Mouse (Mus musculus) layer of hippocampus, adult 9-10 months (tissue): ENCODE data around the gene Mitf.

ENCODE experiments used
- DNase-seq: peaks from one replicate; pipeline ENCODE4 v3.0.0; 2022; ENCODE audit warnings: low spot score

Gene Mitf

DNA sequence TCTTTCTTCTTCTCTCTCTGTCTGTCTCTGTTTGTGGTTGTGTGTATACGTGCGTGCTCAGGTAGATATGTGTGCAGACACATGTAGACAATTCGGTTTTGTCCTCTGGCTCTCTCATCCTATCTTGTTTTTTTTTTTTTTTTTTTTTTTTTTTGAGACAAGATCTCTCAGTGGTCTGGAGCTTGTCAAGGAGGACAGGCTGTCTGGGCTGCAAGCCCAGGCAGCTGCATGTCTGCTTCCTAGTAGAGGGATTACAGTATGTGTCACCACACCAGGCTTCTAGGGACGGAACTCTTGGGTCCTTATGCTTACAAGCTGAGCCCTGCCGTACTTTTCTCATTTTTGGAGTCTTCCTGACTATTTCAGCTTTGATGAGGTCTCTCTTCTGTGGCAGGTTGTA, 73.5 kb downstream of the Mitf start:
- DNase-seq: no peak

DNA sequence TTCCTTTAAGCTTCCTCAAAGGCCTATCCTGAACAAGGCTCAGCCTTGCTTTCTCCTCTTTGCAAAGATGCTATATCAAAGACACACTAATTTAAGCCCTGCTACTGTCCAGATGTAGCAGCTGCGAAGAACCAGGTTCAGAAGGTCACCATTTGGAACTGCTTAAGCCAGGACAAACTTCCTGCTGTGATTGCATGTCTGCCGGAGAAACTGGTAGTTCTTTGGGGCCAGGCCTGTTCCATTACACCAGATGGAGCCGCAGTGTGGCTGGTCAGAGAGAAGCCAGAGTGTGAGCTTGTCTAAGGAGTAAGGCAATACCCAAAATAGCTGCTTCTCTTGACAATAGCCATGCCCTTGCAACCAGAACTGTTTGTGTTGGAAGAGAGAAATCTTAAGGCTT, 75.1 kb downstream of the Mitf start:
- DNase-seq: no peak

DNA sequence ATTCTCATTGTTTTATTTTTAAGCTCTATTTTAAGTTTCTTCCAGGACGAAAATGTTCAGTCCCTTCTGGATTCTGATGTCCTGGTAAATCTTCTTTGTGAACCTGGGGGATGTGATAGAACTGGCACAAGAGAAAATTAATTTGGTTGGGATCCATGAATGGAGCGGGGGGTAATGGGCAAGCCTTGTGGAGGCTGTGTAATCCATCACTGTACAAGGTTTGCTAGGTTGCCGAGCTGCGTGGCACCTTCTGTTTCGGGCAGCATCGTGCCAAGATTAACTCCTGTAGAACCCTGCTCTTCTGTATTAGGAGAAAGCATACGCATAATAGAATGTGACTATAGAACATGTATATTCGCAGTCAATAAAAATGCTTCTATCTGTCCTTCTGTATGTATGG, 76.1 kb downstream of the Mitf start:
- no peak for DNase-seq

DNA sequence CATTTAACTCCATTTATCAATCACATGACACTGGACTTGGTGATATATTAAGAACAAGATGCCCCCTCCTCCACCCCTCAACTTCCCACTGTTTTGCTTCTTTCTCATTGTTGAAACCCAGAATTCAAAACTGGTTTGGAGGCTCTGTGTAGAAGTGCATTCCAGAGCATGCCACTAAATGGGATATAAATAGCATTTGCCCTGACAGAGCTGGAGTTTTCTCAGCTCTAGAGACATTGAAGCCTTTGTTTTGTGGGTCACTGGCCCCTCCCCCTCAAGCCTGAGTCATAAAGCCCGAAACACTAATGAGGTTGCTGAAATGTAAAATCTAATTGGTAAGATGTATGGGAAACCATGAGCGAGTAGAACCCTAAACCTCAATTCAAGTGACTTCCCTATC, 76.6 kb downstream of the Mitf start:
- no peak for DNase-seq

DNA sequence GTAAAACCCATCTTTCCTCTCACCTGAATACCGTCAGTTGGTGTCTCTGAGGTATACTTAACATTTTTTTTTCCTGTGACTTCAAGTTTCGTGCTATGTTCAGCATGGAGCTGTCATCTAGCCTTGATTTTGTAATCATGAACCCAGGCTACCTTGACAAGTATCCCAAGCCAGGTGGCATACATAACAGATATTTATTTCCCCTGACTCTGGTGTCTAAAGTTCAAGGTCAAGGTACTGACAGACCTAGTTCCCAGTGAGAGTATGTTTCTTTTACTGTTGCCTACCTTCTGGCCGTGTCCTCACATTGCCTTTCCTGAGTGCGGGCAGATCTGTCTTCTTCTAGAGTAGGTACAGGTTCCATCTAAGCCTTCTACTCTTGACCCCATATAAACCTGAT, 78.1 kb downstream of the Mitf start:
- DNase-seq: no peak

DNA sequence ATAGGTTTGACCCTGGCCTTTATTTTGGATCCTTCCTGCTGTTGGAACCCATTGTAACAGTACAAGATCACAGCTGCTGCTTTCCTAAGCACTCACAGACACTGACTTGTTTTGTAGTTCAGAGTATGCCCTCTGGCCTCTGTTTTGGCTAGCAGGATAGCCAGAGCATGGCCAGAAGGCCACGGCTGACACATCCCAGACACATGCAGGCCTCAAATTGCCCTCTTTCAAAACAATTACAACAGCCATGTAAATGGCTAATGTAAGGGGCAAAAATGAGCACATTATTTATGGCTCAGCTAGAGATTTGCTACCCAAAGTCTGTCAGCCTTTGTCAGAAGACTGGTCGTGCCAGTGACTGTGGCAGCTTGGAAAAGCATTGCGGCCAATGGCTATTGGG, 78.8 kb downstream of the Mitf start:
- no peak for DNase-seq

DNA sequence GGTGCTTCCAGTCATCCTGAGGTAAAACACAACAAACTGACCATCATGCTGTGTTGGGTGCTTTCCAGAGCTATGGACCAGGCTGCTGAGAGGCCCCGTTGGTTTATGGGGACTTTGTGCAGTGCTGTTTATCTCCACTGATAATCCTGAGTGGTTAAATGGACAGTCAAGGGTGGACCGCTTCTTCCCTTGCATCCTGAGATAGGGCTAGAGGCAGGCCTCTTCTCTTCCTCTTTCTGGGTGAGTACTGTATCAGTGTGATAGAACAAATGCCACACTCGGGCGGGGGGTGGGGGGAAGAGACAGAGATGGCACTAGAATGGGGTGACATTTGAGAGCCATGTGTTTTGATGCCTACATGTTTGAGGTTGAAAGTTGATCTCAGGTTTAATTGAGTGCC, 81.0 kb downstream of the Mitf start:
- no peak for DNase-seq

DNA sequence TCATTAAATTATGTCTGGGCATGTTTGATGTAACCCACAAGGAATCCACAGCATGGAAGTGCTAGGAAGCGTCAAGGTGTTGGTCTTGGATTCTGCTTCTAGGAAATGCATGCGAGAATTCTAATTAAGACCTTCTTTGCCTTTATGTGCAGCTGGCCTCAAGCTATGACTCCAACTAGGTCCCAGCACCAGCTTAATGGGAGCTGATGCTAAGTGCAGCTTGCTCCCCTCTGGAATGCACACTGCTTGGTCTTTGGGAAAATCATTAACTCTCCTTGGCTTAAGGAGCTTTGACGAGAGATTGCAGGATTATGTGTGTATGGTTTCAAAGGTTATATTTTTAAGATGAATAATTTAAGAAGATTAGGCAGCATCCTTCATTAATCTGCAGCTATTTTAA, 81.7 kb downstream of the Mitf start:
- DNase-seq: no peak

DNA sequence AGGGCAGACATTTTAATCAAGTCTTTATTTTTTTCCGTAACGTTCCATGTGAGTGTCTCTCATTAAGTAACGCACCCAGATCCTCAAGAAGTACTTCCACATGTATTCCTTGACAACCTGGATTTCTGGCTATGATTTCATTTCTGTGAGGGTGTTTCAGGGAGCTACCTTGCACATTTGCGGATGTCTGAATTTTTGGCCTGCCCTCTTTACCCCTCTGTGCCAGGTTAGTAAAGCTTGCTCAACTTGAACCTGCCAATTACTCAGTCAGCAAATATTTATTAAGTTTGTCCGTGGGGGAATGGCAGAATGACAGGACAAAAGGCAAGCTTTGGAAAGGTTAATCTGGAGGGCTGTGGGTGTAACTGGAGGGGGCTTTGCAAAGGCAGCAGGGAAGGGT, 86.7 kb downstream of the Mitf start:
- no peak for DNase-seq

DNA sequence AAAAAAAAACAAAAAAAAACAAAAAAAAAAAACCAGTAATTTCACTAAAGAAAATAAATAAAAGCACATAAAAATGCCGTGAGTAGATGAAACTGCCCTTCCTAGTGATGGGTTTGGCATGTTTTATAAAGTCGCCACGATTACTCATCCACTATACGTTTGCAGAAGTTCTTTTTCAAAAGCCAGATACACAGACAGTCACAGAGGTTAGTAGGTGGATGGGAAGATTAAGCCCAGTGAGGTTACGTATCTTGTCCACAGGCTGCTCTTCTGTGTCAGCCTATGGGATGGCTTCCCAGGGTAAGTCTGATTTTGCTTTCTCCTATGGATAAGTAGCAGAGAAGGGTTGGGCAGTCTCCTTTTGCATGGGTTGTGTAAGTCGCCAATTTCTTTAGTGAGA, 90.3 kb downstream of the Mitf start:
- DNase-seq: no peak

DNA sequence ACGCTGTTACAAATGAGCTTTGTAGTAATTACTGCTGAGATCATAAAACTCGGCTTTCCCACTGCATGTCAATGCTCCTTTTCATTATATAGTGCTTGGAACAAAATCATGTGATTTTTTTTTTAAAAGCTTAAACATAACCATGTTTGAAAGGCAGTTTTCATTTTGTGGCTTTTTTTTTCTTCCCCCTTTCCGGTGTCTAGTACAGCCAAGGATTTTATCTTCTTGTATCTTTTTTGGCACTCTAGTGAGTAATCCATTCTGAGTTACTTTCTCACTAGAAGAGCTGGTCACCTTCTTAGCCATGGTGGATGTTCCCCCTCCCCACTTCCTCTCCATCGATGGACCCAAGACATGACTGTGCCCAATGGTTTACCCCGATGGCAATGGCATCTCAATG, 91.2 kb downstream of the Mitf start:
- no peak for DNase-seq

DNA sequence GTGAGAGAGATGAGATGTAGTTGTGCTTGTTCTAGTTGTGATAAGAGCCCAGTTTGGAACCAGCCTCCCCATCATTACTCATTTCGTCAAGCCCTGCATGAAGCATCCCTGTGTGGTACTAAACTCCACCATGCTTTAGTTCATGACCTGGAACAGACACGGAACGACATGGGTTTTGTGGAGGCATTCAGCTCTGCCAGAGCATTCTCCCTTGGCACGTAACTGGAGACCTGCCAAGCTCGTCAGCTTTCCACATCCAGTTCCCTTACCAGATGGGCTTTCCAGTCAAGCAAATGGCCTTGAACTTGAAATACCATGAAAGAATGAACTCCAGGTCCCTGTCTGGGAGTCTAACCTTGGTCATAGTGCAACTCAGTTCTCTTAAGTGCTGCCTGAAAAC, 94.7 kb downstream of the Mitf start:
- DNase-seq: no peak

DNA sequence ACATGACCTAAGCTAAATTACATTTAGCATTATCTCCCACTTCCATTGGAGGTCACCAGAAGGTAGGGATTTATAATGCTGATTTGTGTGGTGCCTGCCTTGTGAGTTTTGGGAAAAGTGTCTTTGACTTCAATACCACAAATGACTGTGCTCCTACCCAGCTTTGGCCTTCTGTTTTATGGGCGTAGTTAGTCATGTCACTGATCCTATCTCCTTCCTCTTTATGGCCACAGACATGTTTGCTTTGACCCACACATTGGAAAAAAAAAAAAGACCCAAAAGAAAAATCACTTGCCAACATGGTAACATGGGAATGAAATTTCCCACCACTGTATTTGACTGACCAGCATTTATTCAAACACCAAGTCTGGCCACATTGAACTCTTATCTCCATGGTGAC, 95.4 kb downstream of the Mitf start:
- DNase-seq: no peak

DNA sequence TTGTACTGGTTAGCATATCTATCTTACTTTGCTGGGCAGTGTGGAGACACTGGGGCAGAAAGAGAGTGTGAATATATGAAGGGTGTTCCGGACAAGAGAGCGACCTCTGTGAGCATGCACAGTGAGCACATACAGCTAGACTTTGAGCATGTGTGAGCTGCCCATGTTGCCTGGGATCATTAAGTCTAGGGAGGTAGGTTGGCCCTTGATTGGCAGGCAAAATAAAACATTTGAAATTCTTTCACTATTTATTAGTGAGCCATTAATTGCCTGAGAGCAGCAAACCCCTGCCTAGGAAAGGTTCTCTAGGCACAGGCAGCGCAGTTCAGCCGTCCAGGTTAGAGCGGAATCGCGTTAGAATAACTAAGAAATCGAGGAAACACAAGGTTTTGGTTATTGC, 107.9 kb downstream of the Mitf start:
- no peak for DNase-seq

DNA sequence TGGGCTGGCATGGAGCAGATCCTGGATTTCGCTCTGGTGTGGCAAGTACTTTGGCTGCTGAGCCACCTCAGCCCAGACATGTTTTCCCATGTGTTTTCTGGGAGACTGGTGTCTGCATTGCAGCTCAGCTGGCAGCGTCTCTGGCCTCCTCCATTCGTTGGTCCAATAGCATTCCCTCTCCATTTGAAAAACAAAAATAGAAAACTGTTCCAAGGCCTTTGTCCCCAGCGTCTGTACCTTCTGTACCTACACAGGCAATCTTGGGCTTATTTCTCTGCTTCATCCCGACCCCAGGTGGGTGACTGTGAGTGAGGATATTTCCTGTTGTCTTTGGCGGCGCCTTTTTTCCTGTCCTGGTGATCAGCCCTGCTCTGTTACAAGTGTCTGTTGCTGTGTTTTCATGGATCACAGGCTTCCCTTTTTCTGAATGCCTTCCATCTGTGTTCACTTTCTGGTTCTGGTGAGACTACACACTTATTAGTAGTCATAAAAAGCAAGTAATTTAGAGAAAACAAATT, 109.6 kb downstream of the Mitf start:
- DNase-seq: no peak

DNA sequence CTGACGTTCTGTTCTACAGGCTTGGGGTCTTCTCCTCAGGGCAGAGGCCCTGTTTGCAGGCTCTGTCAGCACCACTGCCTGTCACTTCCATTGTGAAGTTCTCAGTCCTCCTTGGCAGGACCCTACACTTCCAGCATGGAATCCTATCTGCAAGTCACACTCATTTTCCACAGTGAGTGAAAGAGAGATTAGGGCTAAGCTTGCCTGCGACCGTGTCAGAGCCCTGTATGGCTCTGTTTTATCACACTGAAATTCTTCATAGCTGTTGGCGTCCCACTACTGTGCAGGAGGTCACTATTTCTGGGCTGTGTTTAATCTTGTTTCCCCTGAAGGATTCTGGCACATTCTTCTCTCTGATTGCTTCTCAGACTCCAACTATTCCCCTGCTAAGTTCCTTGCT, 111.2 kb downstream of the Mitf start:
- DNase-seq: no peak

DNA sequence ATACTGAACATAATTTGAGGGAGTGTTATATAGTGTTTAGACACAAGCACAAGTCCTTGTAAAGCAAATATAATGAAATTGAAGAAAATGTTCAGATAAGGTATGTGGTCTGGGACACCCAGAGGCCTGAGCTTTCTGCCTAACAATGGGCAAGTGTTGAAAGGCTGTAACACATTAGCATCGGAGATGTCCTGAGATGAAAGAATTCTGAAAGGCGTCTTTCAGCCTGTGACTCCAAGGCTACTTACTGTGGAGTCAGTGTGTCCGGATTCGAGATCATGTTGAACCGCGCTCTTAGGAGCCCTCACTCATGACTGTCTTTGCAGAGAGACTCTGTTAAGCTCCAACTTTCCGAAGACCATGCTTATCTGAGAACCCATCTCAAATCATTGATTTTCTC, 111.6 kb downstream of the Mitf start:
- no peak for DNase-seq

DNA sequence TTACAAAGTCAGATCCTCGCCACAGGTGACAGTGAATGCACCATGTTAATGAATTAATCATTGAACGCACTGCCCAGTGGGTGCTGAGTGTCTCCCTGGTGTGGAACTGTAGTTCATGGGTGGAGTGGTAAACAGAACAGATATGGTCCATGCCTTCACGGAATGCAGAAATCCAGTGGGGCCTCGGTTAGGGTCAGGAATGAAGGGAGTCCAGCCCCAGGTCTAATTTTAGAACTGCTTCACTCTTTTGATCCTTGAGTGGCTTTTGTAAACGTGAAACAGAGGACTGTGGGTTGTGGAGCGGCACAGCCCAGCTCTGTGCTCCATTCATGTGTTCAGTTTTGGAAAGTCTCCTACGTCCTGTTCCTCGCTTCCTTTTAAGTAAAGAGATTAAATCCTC, 112.4 kb downstream of the Mitf start:
- no peak for DNase-seq

DNA sequence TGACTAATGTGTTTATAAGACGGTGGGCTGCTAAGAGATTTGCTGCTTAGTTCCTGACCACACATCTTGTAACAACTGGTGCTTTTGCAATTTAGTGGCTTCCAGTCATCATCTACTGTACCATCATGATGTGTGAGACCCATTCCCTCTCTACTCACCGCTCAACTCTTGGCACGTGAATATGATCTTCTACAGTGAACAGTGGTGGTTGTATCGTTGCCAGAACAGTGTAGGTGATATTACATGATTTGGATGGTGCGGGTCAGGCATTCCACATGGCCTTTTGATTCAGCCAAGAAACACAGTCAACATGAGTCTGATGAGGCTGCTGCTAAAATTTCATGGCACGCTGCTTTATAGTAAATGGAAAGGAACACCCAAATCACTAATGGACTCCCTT, 114.7 kb downstream of the Mitf start:
- no peak for DNase-seq

DNA sequence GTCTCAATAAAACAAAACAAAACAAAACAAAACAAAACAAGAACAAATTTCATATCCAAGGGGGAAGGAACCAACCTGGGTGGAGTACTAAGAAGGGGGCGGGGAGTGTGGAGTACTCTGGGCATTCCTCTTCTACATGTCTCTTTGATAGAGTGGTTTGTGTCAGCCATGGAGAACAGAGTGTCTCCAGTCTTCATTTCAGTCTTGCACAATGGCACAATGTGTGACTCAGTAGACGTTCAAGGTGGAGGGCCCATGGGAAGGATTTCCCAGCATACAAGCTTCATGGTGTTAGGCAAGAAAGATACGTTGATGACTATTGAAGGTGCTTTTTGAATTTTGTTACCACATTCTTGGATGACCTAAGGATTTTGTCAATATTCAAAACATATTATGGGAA, 117.4 kb downstream of the Mitf start:
- no peak for DNase-seq

DNA sequence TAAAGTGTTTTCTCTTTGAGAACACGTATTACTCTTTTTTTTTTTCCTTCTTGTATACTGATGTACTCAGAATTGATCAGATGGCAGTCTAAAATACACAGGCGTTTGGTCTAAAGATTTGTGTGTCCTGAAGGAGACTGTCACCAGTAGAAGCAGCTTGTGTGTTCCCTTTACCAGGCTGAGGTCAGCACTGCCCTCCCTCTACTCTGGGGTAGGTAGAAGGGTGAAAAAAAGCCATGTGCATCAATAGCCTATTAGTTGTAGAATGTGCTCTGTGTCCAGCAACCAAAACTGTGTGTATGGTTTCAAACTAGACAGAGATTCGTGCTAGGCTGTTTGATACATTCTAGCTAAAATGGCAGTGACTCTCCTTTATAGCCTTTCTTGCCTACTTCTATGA, 122.2 kb downstream of the Mitf start:
- DNase-seq: no peak

DNA sequence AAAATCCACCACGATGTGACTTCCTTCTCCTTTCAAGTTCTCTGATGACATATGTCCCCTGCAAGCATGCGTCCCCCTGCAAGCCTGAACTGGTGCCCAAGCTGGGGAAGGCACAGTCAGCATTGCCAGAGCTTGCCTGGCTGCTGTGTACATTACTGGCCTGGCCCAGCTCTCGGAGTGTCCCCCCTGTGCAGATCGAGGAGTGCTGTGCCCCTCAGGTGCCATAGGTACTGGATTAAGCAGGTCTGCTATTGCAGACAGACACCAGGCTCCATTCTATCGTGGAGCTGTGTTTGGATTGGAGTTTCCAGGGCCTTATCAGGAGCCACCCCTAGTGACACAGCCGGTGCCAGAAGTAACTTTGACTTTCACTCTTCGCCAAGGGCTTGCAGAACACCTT, 122.6 kb downstream of the Mitf start:
- no peak for DNase-seq

DNA sequence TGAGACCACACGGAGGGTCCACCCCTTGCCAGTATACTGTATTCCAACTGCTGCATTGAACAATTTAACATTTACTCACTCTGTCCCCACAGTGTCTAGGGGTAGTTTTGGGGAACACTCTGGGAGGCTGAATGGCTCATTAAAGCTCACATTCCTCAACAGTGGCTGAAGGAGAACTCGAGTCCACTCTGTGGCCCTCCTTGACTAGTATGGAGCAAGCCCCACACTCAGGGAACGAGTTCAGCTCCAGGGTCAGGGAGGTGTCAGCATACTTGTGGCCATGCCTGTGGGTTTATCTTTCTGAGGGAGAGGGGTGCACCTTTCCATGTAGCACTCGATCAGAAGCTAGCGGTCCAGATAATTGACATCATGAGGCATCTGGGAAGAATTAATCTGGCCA, 130.3 kb downstream of the Mitf start:
- no peak for DNase-seq

DNA sequence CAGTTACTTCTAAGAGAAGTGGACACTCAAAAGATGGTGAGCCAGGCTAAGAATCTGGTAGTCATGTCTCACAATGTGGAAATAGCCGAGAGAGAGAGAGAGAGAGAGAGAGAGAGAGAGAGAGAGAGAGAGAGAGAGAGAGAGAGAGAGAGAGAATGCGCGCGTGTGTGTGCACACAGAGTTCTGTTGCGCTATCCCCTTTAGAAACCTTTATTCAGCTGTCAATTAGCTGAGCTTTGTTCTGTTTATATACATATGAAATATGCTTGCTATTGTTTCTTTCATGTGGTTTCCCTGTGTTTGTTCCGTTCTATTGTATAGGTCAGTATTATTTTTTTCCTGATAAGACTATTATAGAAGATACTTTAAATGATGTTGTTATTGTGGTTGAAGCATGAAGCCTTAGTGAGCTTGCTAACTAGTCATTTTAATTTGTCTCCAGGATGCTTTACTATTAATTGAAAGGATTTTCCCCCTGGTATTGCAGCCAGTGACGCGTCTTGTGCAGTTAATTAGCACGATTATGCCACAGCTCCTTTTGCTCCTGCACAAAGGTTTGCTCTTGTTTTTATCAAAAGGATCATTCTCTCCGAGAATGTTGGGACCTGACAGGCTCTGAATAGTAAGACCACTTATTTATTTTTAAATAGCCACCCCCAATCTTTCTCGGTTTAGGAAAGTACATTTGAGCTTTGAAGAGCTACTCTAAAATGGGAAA, 131.2 kb downstream of the Mitf start:
- no peak for DNase-seq

DNA sequence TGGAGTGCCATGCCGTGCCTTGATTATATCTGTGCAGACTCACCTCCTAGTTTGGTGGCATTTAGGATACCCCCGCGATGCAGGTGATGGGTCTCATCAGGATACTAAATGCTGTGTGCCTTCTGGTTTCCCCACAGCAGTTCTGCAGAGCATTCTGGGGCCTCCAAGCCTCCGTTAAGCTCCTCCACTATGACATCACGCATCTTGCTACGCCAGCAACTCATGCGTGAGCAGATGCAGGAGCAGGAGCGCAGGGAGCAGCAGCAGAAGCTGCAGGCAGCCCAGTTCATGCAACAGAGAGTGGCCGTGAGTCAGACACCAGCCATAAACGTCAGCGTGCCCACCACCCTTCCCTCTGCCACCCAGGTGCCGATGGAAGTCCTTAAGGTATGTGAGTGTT, 134.1 kb downstream of the Mitf start:
- DNase-seq: no peak
